Mouse (Mus musculus) heart, postnatal 0 days (tissue): ENCODE measurements at regions not wholly inside any gene's neighbourhood (a gene's known extent, or its start where the extent isn't known, plus 50 kb on each side); places are given as distances from the start of the nearest gene placed in this dataset.

Experiments used
- CTCF ChIP-seq: IDR thresholded peaks from 2 replicates; pipeline ENCODE4 v1.5.1; 2016; ENCODE audit warnings: antibody characterized with exemption, control low read depth, low read depth
- EP300 ChIP-seq: IDR thresholded peaks from 2 replicates; pipeline ENCODE4 v1.6.1; 2016; ENCODE audit warnings: antibody characterized with exemption, low read depth

DNA sequence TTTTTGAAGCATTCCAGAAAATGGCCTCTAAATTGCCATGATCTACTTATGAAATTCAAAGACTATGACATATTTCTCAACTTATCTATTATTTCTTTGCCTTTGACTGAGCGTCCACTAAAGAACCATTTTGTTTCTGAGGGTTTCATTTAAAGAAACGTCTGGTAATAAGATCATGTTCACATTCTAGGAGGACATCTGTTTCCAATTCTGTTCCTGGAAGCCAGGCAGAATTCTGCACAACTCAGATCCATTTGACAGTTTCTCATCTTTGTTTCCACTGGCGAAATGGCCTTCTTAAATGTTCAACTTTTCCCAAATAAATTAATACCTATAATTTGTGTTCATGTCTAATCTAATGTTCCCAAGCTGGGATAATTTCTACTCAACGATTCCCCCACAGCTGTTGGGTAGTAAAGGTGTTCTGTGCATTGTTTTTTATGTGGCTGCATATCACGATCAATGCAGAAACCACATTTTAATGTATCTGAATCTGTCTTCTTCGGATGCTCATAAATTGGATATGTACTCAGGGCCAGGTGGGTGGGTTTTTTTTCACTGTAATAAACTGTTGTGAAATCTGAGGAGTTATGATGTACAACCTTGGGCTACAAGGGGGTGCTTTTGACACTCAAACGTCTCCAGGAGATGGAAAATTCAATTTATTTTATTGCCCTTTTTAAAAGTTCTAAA, 470.6 kb downstream of the Kctd12 start:
- TF ChIP-seq CTCF (no peak), EP300 (no peak)
